Mouse (Mus musculus): ENCODE measurements around the gene Nppc. TPM values are rescaled to one million over a fixed set of nuclear protein-coding genes. Genes with fewer than 3 reads are reported as not detected.
A peak's percentile ranks its signal among the peaks of the same experiment; 100 is the strongest.

Gene Nppc
- total RNA-seq (2021) = not detected in 2 replicates
- long read RNA-seq = 0 reads

- peak; percentile 81 for DNase-seq
These were observed at the start of gene Nppc for GRCm38 (mm10) chr1:86670279-86671038. TSS of gene Nppc (minus strand) at chr1:86670571.

GRCm38 (mm10) chr1:86719391-86719790 lies 49.0 kb upstream of the Nppc start:
- DNase-seq = peak; percentile 24

- DNase-seq = no peak
These were observed 47.8 kb upstream of the Nppc start for GRCm38 (mm10) chr1:86718190-86718589.

- DNase-seq = no peak
These were observed 42.7 kb upstream of the Nppc start for GRCm38 (mm10) chr1:86713054-86713453.

GRCm38 (mm10) chr1:86712045-86712444 lies 41.7 kb upstream of the Nppc start:
- DNase-seq = no peak

GRCm38 (mm10) chr1:86709546-86709945 lies 39.2 kb upstream of the Nppc start:
- no peak for DNase-seq

- DNase-seq = no peak
These were observed 35.1 kb upstream of the Nppc start for GRCm38 (mm10) chr1:86705461-86705860.

GRCm38 (mm10) chr1:86703965-86704326 lies 33.6 kb upstream of the Nppc start:
- no peak for DNase-seq

- peak; percentile 87 for DNase-seq
These were observed 33.1 kb upstream of the Nppc start, which contains the start of gene Dis3l2 for GRCm38 (mm10) chr1:86703300-86703964. TSS of gene Dis3l2 (plus strand) at chr1:86703808.

- no peak for DNase-seq
These were observed 30.0 kb upstream of the Nppc start for GRCm38 (mm10) chr1:86700367-86700766.

GRCm38 (mm10) chr1:86699346-86700136 lies 29.2 kb upstream of the Nppc start:
- no peak for DNase-seq

- peak; percentile 50 for DNase-seq
These were observed 28.4 kb upstream of the Nppc start for GRCm38 (mm10) chr1:86698721-86699120.

- DNase-seq = no peak
These were observed 26.6 kb upstream of the Nppc start for GRCm38 (mm10) chr1:86696948-86697347.

GRCm38 (mm10) chr1:86691027-86691426 lies 20.7 kb upstream of the Nppc start:
- no peak for DNase-seq

- no peak for DNase-seq
These were observed 16.9 kb upstream of the Nppc start for GRCm38 (mm10) chr1:86687236-86687635.

- DNase-seq = no peak
These were observed 8.3 kb upstream of the Nppc start for GRCm38 (mm10) chr1:86678667-86679066.

GRCm38 (mm10) chr1:86677624-86678023 lies 7.3 kb upstream of the Nppc start:
- DNase-seq = no peak

- DNase-seq = no peak
These were observed 4.8 kb upstream of the Nppc start for GRCm38 (mm10) chr1:86675126-86675525.

GRCm38 (mm10) chr1:86674385-86674784 lies 4.0 kb upstream of the Nppc start:
- no peak for DNase-seq

GRCm38 (mm10) chr1:86669552-86670273 lies 658 bp downstream of the Nppc start:
- peak; percentile 78 for DNase-seq

- DNase-seq = no peak
These were observed 5.3 kb downstream of the Nppc start for GRCm38 (mm10) chr1:86665091-86665490.

GRCm38 (mm10) chr1:86657071-86657470 lies 13.3 kb downstream of the Nppc start:
- peak; percentile 57 for DNase-seq

Measured in adrenal gland, postnatal 25 days (tissue).